Mouse (Mus musculus) 416B (cell line): ENCODE measurements around the gene Cntnap2.

ENCODE experiments used
- DNase-seq: peaks from one replicate; pipeline ENCODE4 v3.0.0; 2011; ENCODE audit warnings: low read depth

Gene Cntnap2

GRCm38 (mm10) chr6:45938263-45938662 is 879.1 kb downstream of the Cntnap2 start:
- no peak for DNase-seq

GRCm38 (mm10) chr6:45938775-45939174 is 879.6 kb downstream of the Cntnap2 start:
- no peak for DNase-seq

GRCm38 (mm10) chr6:45945144-45945985 is 886.2 kb downstream of the Cntnap2 start:
- DNase-seq = no peak

- no peak for DNase-seq
Measured at GRCm38 (mm10) chr6:45954773-45955172, 895.6 kb downstream of the Cntnap2 start.

GRCm38 (mm10) chr6:45964494-45964893 is 905.3 kb downstream of the Cntnap2 start:
- DNase-seq = no peak

- DNase-seq = no peak
Measured at GRCm38 (mm10) chr6:45974471-45975154, 915.5 kb downstream of the Cntnap2 start.

- no peak for DNase-seq
Measured at GRCm38 (mm10) chr6:45979171-45979570, 920.0 kb downstream of the Cntnap2 start.

- DNase-seq = no peak
Measured at GRCm38 (mm10) chr6:45988051-45988450, 928.9 kb downstream of the Cntnap2 start.

GRCm38 (mm10) chr6:45991086-45991485 is 931.9 kb downstream of the Cntnap2 start:
- DNase-seq = no peak

- DNase-seq = no peak
Measured at GRCm38 (mm10) chr6:46022515-46023143, 963.5 kb downstream of the Cntnap2 start.

GRCm38 (mm10) chr6:46031821-46032594 is 972.9 kb downstream of the Cntnap2 start:
- DNase-seq = no peak

- DNase-seq = no peak
Measured at GRCm38 (mm10) chr6:46033108-46033507, 974.0 kb downstream of the Cntnap2 start.

GRCm38 (mm10) chr6:46040671-46041070 is 981.5 kb downstream of the Cntnap2 start:
- no peak for DNase-seq

GRCm38 (mm10) chr6:46080236-46080635 is 1021.1 kb downstream of the Cntnap2 start:
- no peak for DNase-seq

GRCm38 (mm10) chr6:46081432-46081831 is 1022.3 kb downstream of the Cntnap2 start:
- no peak for DNase-seq

- DNase-seq = no peak
Measured at GRCm38 (mm10) chr6:46143189-46143841, 1084.2 kb downstream of the Cntnap2 start.

- no peak for DNase-seq
Measured at GRCm38 (mm10) chr6:46166837-46167236, 1107.7 kb downstream of the Cntnap2 start.

GRCm38 (mm10) chr6:46197298-46197697 is 1138.1 kb downstream of the Cntnap2 start:
- DNase-seq = no peak

- DNase-seq = no peak
Measured at GRCm38 (mm10) chr6:46201828-46202227, 1142.7 kb downstream of the Cntnap2 start.

GRCm38 (mm10) chr6:46205531-46205930 is 1146.4 kb downstream of the Cntnap2 start:
- DNase-seq = no peak

- DNase-seq = no peak
Measured at GRCm38 (mm10) chr6:46232889-46233288, 1173.7 kb downstream of the Cntnap2 start.

GRCm38 (mm10) chr6:46240349-46240748 is 1181.2 kb downstream of the Cntnap2 start:
- peak; percentile 5 for DNase-seq
